Mouse (Mus musculus): ENCODE results near the gene Pdzrn3.

DNA sequence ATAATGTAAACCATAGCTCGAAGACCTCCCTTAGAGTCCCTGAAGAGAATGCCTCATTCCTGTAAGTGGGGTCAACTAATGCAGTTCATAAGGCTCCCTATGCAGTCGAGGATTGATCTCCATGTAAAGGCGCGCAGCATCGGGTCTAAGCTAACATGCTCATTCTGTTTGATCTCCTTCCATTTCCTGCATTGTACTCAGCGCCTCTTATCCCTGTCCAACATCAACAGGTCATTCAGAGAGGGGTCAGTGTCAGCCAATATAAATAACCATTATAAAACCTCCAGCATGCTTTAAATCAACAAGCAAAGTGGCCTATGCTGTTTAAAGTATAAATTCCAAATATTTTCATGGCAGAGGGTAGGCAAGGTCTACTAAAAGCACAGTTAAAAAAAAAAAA is 159.9 kb downstream of the Pdzrn3 start:
- TF ChIP-seq ZC3H11A (IDR thresholded peaks at IDR 0.05; ENCODE audit: borderline replicate concordance, low read depth, low read length) (no peak), ZNF384 (IDR thresholded peaks at IDR 0.05; ENCODE audit: low read depth, low read length) (no peak), MAFK (IDR thresholded peaks at IDR 0.05; ENCODE audit: insufficient read depth, low read depth, low read length) (no peak), HCFC1 (IDR thresholded peaks at IDR 0.05; ENCODE audit: borderline replicate concordance, insufficient read depth, low read length) (no peak), CHD2 (IDR thresholded peaks at IDR 0.05; ENCODE audit: low read depth, low read length) (no peak)

Measured in ES-E14 (cell line).